Mouse (Mus musculus) adrenal gland, postnatal 0 days (tissue): ENCODE measurements around the gene Adam26b. TPM values are rescaled to one million over a fixed set of nuclear protein-coding genes. Genes with fewer than 3 reads are reported as not detected.

Source experiments
- polyA plus RNA-seq: library from polyadenylated mRNA; unstranded; fragments of >200 nt; fragmentation: Nextera tagmentation; extraction: Ambion mirVana; gene quantifications from 2 replicates; pipeline ENCODE4 v1.2.1, GENCODE M21; 2015

Adam26b gene
- polyA plus RNA-seq, result not detected in 2 replicates

GRCm38 (mm10) chr8:43528006-43528405 is at the start of gene Adam26b:
Gene Adam26b, minus strand, starts transcription at chr8:43528106.

GRCm38 (mm10) chr8:43576607-43577006 is 48.7 kb upstream of the Adam26b start, which contains the start of gene Adam26a:
Gene Adam26a, minus strand, starts transcription at chr8:43576707.

Other genes starting within 250 kb of the Adam26b start
- gene Zfp42, start 221.1 kb downstream of the Adam26b start, polyA plus RNA-seq, result not detected in 2 replicates
- not detected in 2 replicates for gene Adam26a, start 48.6 kb upstream of the Adam26b start, polyA plus RNA-seq
- not detected in 2 replicates for gene Gm5346, start 99.2 kb upstream of the Adam26b start, polyA plus RNA-seq
- gene Adam34, start 181.9 kb upstream of the Adam26b start, polyA plus RNA-seq, result not detected in 2 replicates